9 mouse cellular contexts compared by ENCODE assay signal in the genomic region with DNA sequence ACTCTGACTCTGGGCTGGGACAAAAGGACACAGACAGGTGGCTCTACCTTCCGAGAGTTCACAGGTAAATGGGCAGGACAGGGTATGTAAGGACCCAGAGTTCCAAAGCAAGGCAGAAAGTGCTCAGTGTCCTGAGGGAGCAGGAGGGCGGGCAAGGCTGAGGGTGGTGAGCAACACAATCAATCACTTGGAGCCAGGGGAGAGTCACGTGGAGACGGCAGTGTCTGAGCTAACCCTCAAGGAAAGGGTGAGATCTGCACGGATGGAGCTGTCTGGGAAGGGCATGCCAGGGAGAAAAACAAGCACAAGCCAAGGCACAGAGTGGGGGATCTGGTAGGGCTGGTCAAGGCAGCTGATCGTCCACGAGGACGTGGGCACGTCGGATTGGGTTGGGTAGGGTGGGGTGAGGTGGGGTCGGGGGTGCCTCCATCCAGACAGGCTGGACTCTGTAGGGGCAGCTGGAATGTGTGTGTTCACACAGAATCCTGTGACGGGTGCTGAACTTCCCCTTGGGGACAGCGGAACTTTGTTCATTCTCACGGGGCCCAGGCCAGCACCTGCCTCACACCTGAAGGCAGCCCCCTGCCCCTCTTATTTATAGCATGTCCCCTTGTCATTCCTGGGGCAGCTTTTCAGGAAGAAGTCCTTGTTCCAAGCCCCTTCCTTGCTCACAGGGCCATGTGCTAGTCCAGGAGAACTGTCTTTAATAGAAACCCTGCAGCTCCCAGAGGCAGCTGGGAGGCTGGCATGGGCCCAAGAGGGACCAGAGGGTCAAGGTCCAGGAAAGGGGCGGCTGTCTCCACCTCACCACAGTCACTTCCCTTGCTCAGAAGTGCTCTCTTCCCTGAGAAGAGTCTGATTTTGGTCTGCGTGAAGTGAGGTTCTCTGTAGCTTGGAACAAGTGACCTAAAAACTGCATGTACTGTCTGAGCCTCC. TPM values are rescaled to one million over a fixed set of nuclear protein-coding genes. Genes with fewer than 3 reads are reported as not detected.
DNase-seq lines count a peak whose midpoint lies in the region; ATAC-seq and TF ChIP-seq lines count a peak whose summit lies in the region.
"Had no signal": no experiment of that assay in that cellular context is flagged by ENCODE, and none has a peak within 500 bp of the region (broad histone marks: within the 10 kb centered on the region; RNA-seq: fewer than 3 reads in every experiment).

No protein-coding gene starts in this region.

- H3K36me3 ChIP-seq in liver, postnatal 0 days (replicated peaks; ENCODE audit: insufficient read depth, low read length): peaks cover 9% of the 10 kb centered on the region
- peaks cover 19% of the 10 kb centered on the region for H3K36me3 ChIP-seq in stomach, embryonic 15.5 days

- H3K9ac ChIP-seq in liver, postnatal 0 days (replicated peaks): no peak overlapping the region
- no peak overlapping the region for H3K9ac ChIP-seq in stomach, embryonic 15.5 days

- H3K4me2 ChIP-seq in liver, postnatal 0 days (ENCODE audit: low read depth, low read length): no peak overlapping the region
- H3K4me2 ChIP-seq in stomach, embryonic 15.5 days: no peak overlapping the region

- no peaks in the 10 kb centered on the region for H3K9me3 ChIP-seq in liver, postnatal 0 days (ENCODE audit: low read length)
- H3K9me3 ChIP-seq in stomach, embryonic 15.5 days: no peaks in the 10 kb centered on the region
- H3K9me3 ChIP-seq: G1E had no signal

- no peak for TF ChIP-seq CTCF in liver, postnatal 0 days (IDR thresholded peaks at IDR 0.05; ENCODE audit: low read depth)

- no peak overlapping the region for H3K4me3 ChIP-seq in liver, postnatal 0 days (ENCODE audit: low read depth, low read length)
- H3K4me3 ChIP-seq in stomach, embryonic 15.5 days (replicated peaks): no peak overlapping the region

- WGBS in liver, postnatal 0 days (ENCODE audit: insufficient replicate concordance): 65% methylated on average over 16 of the region's 16 CpGs
- 52% methylated on average over 16 of the region's 16 CpGs for WGBS in stomach, embryonic 15.5 days

- no peaks in the 10 kb centered on the region for H3K27me3 ChIP-seq in liver, postnatal 0 days (ENCODE audit: insufficient read depth, low read length)
- H3K27me3 ChIP-seq in stomach, embryonic 15.5 days (replicated peaks): no peaks in the 10 kb centered on the region

- peak; percentile 63 for DNase-seq in liver, postnatal 0 days
- no peak for DNase-seq in liver
- DNase-seq in adrenal gland, postnatal 36 days: peak; percentile 74 to 80
- DNase-seq in kidney, adult 18-20 months: peak; percentile 80
- DNase-seq in cerebellum, postnatal 25 days: no peak
- DNase-seq in retina, postnatal 1 day: no peak
- DNase-seq: layer of hippocampus, postnatal 36 days had no signal

- H3K27ac ChIP-seq in liver, postnatal 0 days (ENCODE audit: low read depth): no peak overlapping the region
- H3K27ac ChIP-seq in stomach, embryonic 15.5 days: no peak overlapping the region

- TF ChIP-seq EP300 in liver, postnatal 0 days (IDR thresholded peaks at IDR 0.05; ENCODE audit: low read depth): no peak

- no peaks in the 10 kb centered on the region; the same call in 1 of the 2 replicates for H3K4me1 ChIP-seq in liver, postnatal 0 days (ENCODE audit: insufficient read depth)
- peaks cover 6% of the 10 kb centered on the region; the same call in 1 of the 2 replicates for H3K4me1 ChIP-seq in stomach, embryonic 15.5 days

- ATAC-seq in liver, postnatal 0 days: peak; percentile 48; the same call in 1 of the 2 replicates
- 0 out of 2 replicates have a peak, but pooled peaks have one; percentile 22 for ATAC-seq in stomach, embryonic 15.5 days (ENCODE audit: insufficient read depth, low FRiP score, low read depth)

RNA-seq across cellular contexts. Expression of gene Polr1e, which starts 16.6 kb away (rescaled TPM):
- polyA plus RNA-seq in liver, postnatal 0 days (2015; fragmentation: Nextera tagmentation; extraction: Ambion mirVana): 8.7 and 11.0 TPM in 2 replicates
- total RNA-seq in adrenal gland, postnatal 36 days (2021): 10 to 100 TPM; 15.9 to 20.4 TPM
- polyA plus RNA-seq in stomach, embryonic 15.5 days (2015; fragmentation: Nextera tagmentation; extraction: Ambion mirVana): 37.4 and 41.8 TPM in 2 replicates

RNA-seq across cellular contexts. Expression of gene Zbtb5, which starts 22.7 kb away (rescaled TPM):
- 5.4 and 6.5 TPM in 2 replicates for polyA plus RNA-seq in liver, postnatal 0 days (2015; fragmentation: Nextera tagmentation; extraction: Ambion mirVana)
- 10 to 100 TPM in 1 of 2 experiments, 1 to 10 TPM in 1; 9.1 to 13.1 TPM for total RNA-seq in adrenal gland, postnatal 36 days (2021)
- 17.6 and 20.1 TPM in 2 replicates for polyA plus RNA-seq in stomach, embryonic 15.5 days (2015; fragmentation: Nextera tagmentation; extraction: Ambion mirVana)

RNA-seq across cellular contexts. Expression of gene Fbxo10, which starts 49.4 kb away (rescaled TPM):
- 1.5 and 2.0 TPM in 2 replicates for polyA plus RNA-seq in liver, postnatal 0 days (2015; fragmentation: Nextera tagmentation; extraction: Ambion mirVana)
- 10 to 100 TPM in 1 of 2 experiments, 1 to 10 TPM in 1; 7.2 to 10.6 TPM for total RNA-seq in adrenal gland, postnatal 36 days (2021)
- 10.9 and 12.5 TPM in 2 replicates for polyA plus RNA-seq in stomach, embryonic 15.5 days (2015; fragmentation: Nextera tagmentation; extraction: Ambion mirVana)

RNA-seq across cellular contexts. Expression of gene Grhpr, which starts 53.8 kb away (rescaled TPM):
- polyA plus RNA-seq in liver, postnatal 0 days (2015; fragmentation: Nextera tagmentation; extraction: Ambion mirVana): 448 and 458 TPM in 2 replicates
- total RNA-seq in adrenal gland, postnatal 36 days (2021): 100 to 1,000 TPM; 176 to 181 TPM
- 79.2 and 84.2 TPM in 2 replicates for polyA plus RNA-seq in stomach, embryonic 15.5 days (2015; fragmentation: Nextera tagmentation; extraction: Ambion mirVana)

Comparison
In these comparisons a context has a peak if more than half of its experiments do, and no peak if none do; other contexts are left out.
1. DNase-seq: peak in liver, postnatal 0 days (single experiment), adrenal gland, postnatal 36 days (2 of 2) and kidney, adult 18-20 months (single experiment); none in liver (single experiment), cerebellum, postnatal 25 days (0 of 2) and retina, postnatal 1 day (single experiment).